Mouse (Mus musculus): ENCODE results near the gene Med13l. TPM values are rescaled to one million over a fixed set of nuclear protein-coding genes. Genes with fewer than 3 reads are reported as not detected.

The Med13l gene
- total RNA-seq, 2 experiments from 2014 or later, result 101 to 104 TPM

DNA sequence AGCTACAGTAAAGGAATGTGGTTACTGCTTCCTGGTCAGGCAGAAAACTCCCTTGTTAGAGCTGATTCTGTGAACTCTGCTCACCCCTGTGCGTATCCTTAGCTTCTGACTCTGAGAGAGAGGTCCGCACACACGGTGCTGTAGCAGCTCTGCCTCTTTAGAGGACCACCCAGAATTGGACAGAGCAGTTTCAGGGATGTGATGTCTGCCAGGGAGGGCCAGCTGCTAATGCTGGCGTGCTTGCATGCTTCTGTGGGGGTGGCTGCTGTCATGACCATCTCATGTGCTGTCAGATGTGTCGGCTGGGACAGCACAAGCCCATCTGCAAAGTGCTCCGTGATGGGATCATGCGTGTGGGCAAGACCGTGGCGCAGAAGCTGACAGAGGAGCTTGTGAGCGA, 186.5 kb downstream of the Med13l start:
- intact Hi-C loops (cut with DNase I), result no loop called here
- no peak for DNase-seq (ENCODE audit: low spot score in 2 of 2)

DNA sequence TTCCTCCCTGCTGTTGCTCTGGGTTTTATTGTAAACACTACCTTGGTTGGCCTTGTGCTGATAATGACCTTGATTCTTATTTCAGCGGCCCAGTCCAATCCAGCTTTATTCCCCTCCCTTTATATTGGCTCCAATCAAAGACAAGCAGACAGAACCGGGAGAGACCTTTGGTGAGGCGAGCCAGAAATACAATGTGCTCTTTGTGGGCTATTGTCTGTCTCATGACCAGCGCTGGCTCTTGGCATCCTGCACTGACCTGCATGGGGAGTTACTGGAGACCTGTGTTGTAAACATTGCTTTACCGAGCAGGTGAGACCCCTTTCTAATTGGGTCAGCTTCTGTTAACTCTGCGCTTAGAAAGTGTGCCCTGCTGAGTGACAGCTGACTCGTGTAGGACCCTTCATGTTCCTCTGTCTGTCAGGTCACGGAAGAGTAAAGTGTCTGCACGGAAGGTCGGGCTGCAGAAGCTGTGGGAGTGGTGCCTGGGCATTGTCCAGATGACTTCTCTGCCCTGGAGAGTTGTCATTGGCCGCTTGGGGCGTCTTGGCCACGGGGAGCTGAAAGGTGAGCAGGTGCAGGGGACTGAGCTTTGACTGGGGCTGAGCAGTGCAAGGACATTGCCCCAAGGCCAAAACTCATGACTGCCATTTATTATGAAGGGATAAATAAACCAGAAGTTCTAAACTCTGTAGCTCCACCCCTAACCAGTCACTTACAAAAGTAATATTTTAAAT, 191.1 kb downstream of the Med13l start:
- no peak for DNase-seq (ENCODE audit: low spot score in 2 of 2)
- intact Hi-C loops (cut with DNase I), result no loop called here

DNA sequence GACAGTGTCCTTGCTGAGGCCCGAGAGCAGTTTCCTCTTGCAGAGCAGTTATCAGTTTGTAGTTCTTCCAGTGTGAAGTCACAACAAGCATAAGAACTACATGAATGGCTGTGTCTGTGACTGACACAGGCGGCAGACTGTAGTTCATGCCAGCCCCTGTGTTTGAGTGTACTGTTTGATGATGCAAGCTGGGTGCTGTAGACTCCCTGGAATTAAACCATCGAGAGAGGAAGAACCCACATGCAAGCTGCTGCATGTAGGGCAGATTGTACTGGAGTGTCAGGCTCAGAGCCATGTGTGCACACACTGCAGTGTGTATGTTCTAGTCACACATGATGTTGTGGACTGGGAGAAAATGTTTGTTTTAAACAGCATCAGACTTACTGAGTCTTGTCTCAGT, 192.4 kb downstream of the Med13l start:
- DNase-seq (ENCODE audit: low spot score in 2 of 2), result no peak
- intact Hi-C loops (cut with DNase I), result no loop called here

DNA sequence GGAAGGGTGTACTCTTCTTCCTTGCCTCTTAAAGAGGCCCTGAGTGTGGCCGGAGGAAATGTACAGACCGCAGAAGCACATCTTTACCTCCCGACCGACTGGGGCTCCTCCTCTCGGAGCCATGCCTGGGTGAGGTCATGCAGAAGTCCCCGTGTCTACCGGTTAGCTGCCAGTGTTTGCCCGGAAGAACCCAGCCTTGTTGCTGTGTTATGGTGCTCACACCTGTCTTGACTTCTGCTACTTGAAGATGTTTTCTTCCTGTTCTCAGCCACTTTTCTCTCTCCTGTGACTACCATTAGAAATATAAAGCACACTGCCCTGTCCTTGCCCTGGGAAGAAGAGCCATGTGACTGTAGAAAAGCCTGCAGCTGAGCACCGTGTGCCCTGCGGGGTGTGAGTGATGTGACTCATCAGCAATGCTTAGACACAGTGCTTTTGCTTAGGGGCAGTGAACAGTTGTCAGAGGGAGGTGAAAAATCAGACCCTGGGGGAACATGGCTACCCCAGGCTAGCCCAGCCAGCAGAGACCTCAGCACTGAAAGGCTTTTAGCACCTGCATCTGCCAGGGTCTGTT, 193.1 kb downstream of the Med13l start:
- no peak for DNase-seq (ENCODE audit: low spot score in 2 of 2)
- intact Hi-C loops (cut with DNase I), result no loop called here

DNA sequence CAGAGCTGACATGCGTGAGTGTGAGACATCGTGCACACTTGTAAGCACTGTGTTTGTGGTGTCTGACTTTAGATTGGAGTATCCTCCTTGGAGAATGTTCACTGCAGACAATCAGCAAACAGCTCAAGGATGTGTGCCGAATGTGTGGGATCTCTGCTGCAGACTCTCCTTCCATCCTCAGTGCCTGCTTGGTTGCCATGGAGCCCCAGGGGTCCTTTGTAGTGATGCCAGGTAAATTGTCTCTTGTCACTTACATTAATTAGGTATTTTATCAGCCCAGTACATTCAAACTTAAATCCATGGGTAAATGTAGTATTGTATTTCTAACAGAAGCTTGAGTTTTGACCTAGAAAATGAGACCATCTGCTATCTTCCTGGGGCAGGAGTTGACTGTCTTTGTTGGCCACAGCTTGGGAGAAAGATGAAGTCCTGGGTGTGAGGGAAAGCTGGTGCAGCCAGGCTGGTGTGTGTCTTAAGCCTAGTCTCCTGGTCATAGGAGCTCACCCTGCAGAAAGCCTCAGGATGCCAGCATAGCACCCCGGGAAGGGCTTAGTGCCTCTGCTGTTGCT, 193.8 kb downstream of the Med13l start:
- intact Hi-C loops (cut with DNase I), result no loop called here
- DNase-seq (ENCODE audit: low spot score in 2 of 2), result no peak

DNA sequence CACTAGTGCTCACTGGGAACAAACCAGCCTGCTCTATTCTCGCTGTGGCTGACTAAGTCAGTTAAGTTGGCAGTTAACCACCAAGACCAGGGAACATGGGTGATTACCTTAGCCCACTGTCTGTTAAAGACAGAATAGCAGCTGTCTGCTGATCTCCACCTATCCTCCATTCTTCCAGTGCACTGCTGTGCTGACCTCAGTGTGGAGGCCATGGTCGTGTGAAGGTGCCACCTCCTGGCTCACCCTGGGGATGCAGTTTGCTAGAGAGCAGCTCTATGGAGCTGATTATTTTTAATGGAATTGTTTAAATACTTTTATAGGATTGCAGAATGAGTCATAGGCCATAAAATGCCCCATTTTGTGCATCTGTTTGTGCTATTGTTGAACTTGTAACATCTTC, 195.6 kb downstream of the Med13l start:
- no peak for DNase-seq (ENCODE audit: low spot score in 2 of 2)
- intact Hi-C loops (cut with DNase I), result loop anchor here (5.0 kb wide), 1 partner anchor 164 kb away; no protein-coding TSS in a partner anchor

DNA sequence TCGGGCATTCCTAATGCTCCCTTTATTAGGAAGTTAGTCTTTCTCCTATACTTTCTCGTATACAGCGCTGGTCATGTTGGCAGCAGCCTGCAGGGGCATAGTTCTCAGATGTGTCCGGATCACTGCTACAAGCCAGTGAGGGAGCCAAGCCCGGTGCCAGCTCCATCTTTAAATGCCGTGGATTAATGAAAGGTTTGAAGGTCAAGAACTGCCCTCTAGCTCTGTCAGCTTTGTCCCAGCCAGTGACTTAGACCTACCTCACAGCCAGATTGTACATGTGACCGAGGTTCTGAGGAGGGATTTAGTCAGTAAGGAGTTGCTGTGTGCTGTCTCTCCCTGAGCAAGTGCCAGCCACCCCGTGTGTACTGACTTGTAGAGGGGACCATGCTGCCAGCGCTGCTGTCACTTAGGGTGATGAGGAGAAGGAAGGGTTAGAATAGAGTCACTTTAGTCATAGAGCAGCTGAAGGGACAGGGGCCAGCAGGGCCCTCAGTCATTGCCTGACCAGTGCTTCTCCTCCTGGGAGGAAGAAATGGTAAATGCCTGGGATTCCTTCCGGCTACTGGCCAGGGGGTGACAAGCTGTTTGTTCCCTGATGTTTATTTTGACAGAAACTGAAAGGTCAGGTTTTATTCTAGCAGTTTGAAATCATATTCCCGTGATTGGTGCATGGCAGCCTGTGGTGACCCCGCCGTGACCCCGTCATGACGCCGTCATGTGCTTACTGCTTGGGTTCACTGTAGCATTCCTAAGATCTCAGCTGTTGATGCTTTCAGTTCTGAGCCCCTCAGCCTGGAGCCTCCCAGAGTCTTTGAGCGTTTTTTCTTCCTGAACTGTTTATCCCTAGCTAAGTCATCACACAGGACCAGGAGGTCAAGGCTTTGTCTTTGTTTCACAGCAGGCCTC, 197.2 kb downstream of the Med13l start:
- intact Hi-C loops (cut with DNase I), result loop anchor here (5.0 kb wide), 1 partner anchor 165 kb away; no protein-coding TSS in a partner anchor
- DNase-seq (ENCODE audit: low spot score in 2 of 2), result no peak

DNA sequence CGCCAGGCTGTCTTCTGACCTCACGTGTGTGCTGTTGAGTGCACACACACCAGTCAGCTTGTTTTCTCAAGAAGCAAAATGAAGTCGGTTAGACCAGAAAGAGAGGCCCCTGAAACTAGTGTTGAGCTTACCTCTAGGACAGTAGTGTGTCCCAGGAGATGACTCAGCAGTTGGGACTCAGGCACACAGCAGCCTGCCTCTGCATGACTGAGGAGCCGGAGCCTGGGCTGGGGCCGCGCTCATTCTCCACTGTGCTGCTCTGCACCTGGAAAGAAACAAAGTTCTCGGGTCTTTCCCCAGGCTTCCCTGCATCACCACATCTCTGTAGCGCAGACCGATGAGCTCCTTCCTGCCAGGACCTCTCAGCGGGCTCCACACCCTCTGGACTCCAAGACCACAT, 200.5 kb downstream of the Med13l start:
- intact Hi-C loops (cut with DNase I), result no loop called here
- DNase-seq (ENCODE audit: low spot score in 2 of 2), result no peak

DNA sequence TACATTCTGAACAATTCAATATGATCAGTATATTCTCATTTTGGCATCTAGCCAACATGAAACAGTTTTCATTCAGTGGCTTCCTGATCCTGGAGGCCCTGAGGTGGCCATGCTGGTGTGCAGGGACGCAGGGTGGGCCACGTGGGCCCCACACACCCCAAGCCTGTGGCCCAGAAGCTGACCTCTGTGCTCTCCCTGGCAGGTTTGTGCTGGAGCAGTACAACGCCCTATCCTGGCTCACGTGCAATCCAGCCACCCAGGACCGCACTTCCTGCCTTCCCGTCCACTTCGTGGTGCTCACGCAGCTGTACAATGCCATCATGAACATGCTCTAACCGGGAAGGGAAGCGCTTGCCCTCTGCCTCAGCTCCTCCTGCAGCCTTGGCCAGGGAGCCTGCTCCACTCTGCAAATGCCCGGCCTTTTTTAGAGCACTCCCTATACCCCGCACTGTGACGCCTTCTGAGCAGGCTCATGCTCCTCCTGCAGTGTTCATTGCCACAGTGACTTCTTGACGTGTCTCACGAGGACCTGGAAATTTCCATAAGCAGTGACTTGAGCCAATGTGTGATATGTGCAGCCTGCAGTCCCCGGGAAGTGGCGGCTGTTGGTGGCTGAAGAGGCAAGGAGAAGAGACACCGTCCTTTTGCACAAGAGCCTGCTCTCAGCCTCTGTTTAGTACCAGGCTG, 202.2 kb downstream of the Med13l start:
- intact Hi-C loops (cut with DNase I), result loop anchor here (2.0 kb wide), 1 partner anchor 494 kb away; no protein-coding TSS in a partner anchor
- DNase-seq (ENCODE audit: low spot score in 2 of 2), result peak in 1 of 2 experiments; percentile 67

DNA sequence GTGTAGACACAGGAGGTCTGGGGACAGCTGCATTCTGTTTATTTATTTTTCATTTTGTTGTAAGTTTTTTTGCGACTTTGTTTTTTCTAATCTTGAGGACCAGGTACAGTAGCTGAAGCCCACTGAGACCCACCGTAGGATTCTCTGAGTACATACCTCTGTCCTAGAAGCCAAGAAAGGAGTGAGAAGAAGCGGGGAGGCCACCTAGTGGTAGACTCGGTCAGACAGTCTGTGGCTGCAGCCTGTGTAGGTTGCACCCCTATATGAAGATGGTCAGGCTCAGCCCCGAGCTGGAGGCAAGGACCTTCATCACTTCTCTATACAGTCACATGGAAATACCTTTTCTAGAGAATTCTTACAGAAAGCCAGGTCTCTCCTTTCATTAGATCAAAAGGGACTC, 202.9 kb downstream of the Med13l start:
- peak in 1 of 2 experiments; percentile 57 for DNase-seq (ENCODE audit: low spot score in 2 of 2)
- intact Hi-C loops (cut with DNase I), result loop anchor here (2.0 kb wide), 1 partner anchor 495 kb away; no protein-coding TSS in a partner anchor

DNA sequence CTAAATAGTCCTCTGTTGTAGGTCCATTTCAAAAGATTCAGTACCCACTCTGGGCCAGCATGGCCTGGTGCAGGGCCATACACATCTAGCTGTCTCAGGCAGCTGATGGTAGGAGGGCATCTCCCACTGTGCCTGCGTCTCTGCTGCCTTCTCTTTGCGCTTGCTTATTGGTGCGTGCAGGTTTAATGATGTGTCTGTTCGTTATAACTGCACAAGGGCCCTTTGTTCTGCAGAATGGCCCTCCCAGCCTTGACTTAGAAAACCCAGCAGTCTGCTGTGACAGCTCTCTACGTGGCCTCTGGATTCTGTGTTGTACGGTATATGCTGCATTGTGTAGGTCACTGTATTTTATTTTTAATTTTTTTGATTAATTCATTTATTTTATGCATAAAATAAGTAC, 208.7 kb downstream of the Med13l start:
- intact Hi-C loops (cut with DNase I), result no loop called here
- DNase-seq (ENCODE audit: low spot score in 2 of 2), result no peak

DNA sequence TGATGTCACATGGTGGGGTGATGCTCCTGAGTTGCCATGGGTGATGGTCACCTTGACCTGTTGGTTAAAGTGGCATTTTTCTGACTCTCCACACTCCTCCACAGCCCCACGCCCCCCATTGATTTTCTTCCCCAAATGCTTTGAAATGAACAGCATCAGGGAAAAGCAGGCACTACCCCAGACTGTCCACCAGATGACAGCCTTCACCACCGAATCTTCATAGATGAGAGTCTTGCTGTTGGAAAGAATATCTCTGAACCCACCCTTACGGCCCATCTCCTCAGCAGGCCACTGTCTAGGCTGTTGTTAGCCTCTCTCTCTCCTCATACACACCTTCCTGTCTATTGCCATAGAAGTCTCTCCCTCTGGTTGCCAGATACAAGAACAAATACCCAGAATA, 213.4 kb downstream of the Med13l start:
- peak in 1 of 2 experiments; percentile 52 for DNase-seq (ENCODE audit: low spot score in 2 of 2)
- intact Hi-C loops (cut with DNase I), result loop anchor here (2.0 to 5.0 kb wide), 2 partner anchors 939 to 1328 kb away; no protein-coding TSS in a partner anchor

DNA sequence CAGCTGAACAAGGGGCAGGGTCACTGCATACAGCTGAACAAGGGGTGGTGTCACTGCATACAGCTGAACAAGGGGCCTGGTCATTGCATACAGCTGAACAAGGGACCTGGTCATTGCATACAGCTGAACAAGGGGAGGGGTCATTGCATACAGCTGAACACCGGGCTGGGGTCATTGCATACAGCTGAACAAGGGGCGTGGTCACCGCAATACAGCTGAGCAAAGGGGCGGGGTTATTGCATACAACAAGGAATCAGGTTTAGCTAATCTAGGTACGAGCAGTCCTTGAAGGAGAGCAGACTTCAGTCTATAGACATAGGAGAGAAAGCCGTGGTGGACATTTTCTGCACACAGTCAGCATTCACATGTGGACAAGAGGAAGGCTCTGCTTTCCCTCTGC, 215.9 kb downstream of the Med13l start:
- intact Hi-C loops (cut with DNase I), result no loop called here
- DNase-seq (ENCODE audit: low spot score in 2 of 2), result no peak

DNA sequence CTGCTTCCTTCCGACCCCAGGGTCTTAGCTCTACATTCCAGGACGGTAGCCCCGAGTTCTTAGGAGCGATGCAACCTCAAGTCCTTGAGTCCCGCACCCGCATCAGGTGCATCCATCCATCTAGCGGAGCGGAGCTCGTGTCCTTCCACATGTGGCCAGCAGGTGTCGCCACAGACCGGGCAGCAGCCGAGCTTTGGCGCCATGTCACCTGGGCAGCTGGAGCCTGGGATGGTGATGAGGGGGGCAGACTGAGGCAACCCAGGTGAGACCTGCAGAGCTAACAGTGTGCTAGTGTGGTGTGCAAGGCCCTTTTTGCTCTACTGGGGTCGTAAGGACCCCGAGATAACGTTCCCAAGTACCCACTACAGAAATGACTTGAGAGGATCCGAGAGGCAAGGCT, 221.1 kb downstream of the Med13l start:
- intact Hi-C loops (cut with DNase I), result loop anchor here (1.0 to 5.0 kb wide), 3 partner anchors 96 to 1311 kb away; no protein-coding TSS in a partner anchor
- peak; percentile 66 to 69 for DNase-seq (ENCODE audit: low spot score in 2 of 2)

DNA sequence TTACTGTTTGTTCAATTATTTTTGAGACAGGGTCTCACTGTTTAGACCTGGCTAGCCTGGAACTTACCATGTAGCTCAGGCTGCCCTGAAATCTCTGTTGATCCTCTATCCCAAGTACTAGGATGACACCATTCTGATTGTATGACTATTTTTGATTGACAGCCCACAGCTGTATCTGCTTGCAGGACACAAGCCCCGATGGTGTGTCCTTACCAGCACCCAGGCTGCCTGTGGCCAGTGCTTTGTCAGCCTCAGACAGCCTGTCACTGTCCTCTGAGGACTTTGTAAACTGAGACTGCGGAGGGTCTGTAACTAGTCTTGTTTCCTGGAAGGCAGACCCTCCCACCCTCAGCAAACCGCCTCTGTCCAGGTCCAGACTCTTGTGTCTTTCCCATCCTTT, 221.7 kb downstream of the Med13l start:
- intact Hi-C loops (cut with DNase I), result loop anchor here (5.0 kb wide), 2 partner anchors 95 to 1310 kb away; no protein-coding TSS in a partner anchor
- no peak for DNase-seq (ENCODE audit: low spot score in 2 of 2)

DNA sequence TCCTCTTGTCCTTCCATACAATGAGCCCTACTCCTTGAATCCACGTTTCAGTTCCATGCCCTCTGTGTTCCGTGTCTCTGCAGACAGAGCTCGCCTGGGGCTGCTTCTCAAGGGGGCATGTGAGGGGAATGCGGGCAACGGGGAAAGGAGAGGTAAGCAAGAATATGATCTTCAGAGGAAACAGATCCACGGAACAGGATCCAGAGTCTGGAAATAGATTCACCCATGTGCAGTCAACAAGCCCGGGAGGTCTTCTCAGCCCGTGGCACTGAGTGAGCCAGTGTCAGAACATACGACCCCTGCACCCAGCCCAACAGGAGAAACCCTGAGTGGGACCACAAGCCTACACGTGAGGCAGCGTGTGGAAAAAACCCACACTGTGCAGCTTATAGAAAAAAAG, 228.7 kb downstream of the Med13l start:
- intact Hi-C loops (cut with DNase I), result no loop called here
- no peak for DNase-seq (ENCODE audit: low spot score in 2 of 2)

DNA sequence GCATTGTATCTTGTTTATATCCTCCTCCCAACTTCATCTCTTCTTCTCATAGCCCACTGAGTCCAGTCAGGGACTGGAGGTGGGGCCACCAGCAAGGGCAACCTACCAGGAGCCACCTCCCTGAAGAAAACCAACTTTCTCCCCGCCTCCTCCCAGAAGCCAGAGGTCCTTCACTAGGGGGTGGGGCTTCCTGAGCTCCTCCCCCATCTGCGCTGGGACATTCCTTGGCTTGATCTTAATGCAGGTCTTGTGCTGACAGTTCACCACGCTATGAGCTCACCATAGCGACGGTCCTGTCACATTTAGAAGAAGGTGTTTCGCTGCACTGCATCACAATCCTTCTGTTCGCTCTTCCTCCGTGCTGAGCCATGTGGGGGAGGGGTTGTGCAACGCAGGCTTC, 229.3 kb downstream of the Med13l start:
- intact Hi-C loops (cut with DNase I), result no loop called here
- DNase-seq (ENCODE audit: low spot score in 2 of 2), result no peak

DNA sequence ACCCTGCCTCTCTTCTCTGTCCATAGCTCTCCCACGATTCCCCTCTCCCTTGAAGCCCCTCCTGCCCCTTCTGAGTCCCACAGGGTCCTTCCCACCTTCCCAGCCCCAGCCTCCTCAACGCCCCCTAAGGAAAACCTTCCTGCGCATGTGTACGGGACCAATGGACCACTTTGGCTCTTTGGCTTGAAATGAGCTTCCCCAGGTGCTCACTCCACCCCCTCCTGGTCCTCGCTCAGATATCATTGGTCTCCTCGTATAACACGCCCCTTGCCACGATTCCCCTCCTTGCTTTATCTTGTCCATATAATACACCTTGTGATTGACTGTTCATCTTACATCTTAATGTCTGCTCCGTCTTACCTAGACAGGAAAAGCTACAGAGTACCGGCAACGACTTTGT, 237.3 kb downstream of the Med13l start:
- intact Hi-C loops (cut with DNase I), result no loop called here
- no peak for DNase-seq (ENCODE audit: low spot score in 2 of 2)

DNA sequence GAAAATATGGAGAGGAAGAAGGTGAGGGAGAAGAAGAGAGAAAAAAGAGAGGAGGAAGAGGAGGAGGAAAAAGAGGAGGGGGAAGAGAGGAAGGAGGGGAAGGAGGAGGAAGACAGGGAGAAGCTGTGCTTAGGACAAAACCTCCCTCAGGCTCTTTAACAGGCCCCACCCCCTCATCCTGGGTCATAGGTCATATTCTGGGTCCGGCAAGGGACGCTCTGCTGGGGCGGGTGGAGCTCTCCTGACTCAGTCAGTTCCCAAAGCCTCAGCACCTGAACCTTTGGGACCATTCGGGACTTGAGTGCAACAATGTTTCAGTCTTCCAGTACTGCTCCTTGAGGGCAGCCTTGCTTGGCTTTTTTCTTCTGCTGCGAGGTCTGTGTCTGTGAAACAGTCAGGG, 241.1 kb downstream of the Med13l start:
- no peak for DNase-seq (ENCODE audit: low spot score in 2 of 2)
- intact Hi-C loops (cut with DNase I), result no loop called here
